Mouse (Mus musculus) induced T-regulatory cell, adult 2 months (primary cell): ENCODE data around the gene Rrn3.
"Not testable (repeated sequence)": the region's sequence is repeated elsewhere in the genome, so short reads cannot be mapped to it uniquely, and the experiment has no call there.

Experiments
- DNase-seq: peaks from one replicate; pipeline ENCODE4 v3.0.0-alpha.2; 2012; ENCODE audit warnings: low read depth

Gene Rrn3

GRCm38 (mm10) chr16:13785932-13786331 is 5.4 kb downstream of the Rrn3 start:
- DNase-seq: no peak

- not testable (repeated sequence) for DNase-seq
These were observed 12.9 kb downstream of the Rrn3 start for GRCm38 (mm10) chr16:13793441-13793840.

- DNase-seq: peak; percentile 78
These were observed 16.3 kb downstream of the Rrn3 start for GRCm38 (mm10) chr16:13796746-13797175.

- no peak for DNase-seq
These were observed 20.7 kb downstream of the Rrn3 start for GRCm38 (mm10) chr16:13801231-13801630.

- DNase-seq: no peak
These were observed 24.2 kb downstream of the Rrn3 start for GRCm38 (mm10) chr16:13804666-13805065.

- no peak for DNase-seq
These were observed 27.1 kb downstream of the Rrn3 start for GRCm38 (mm10) chr16:13807616-13808015.

GRCm38 (mm10) chr16:13808410-13808809 is 27.9 kb downstream of the Rrn3 start:
- no peak for DNase-seq

- DNase-seq: no peak
These were observed 31.6 kb downstream of the Rrn3 start for GRCm38 (mm10) chr16:13812152-13812551.

GRCm38 (mm10) chr16:13813200-13813599 is 32.7 kb downstream of the Rrn3 start:
- no peak for DNase-seq

GRCm38 (mm10) chr16:13818560-13819393 is 38.3 kb downstream of the Rrn3 start, which contains the start of gene Ntan1:
Ntan1 (plus strand) TSS chr16:13818845.
- DNase-seq: peak; percentile 96

- DNase-seq: no peak
These were observed 38.9 kb downstream of the Rrn3 start for GRCm38 (mm10) chr16:13819394-13819743.

- DNase-seq: peak; percentile 56
These were observed 39.4 kb downstream of the Rrn3 start for GRCm38 (mm10) chr16:13819806-13820500.

GRCm38 (mm10) chr16:13820771-13821170 is 40.3 kb downstream of the Rrn3 start:
- DNase-seq: no peak

- DNase-seq: no peak
These were observed 45.4 kb downstream of the Rrn3 start for GRCm38 (mm10) chr16:13825781-13826490.

GRCm38 (mm10) chr16:13826511-13826910 is 46.0 kb downstream of the Rrn3 start:
- DNase-seq: no peak

GRCm38 (mm10) chr16:13830444-13830843 is 49.9 kb downstream of the Rrn3 start:
- peak; percentile 29 for DNase-seq

- no peak for DNase-seq
These were observed 51.1 kb downstream of the Rrn3 start for GRCm38 (mm10) chr16:13831606-13832005.

GRCm38 (mm10) chr16:13834382-13834781 is 53.9 kb downstream of the Rrn3 start:
- DNase-seq: no peak

- no peak for DNase-seq
These were observed 59.5 kb downstream of the Rrn3 start for GRCm38 (mm10) chr16:13840056-13840455.

- no peak for DNase-seq
These were observed 60.4 kb downstream of the Rrn3 start for GRCm38 (mm10) chr16:13840956-13841355.

GRCm38 (mm10) chr16:13845031-13845430 is 64.5 kb downstream of the Rrn3 start:
- peak; percentile 35 for DNase-seq

- DNase-seq: no peak
These were observed 66.2 kb downstream of the Rrn3 start for GRCm38 (mm10) chr16:13846675-13847074.

GRCm38 (mm10) chr16:13848310-13848709 is 67.8 kb downstream of the Rrn3 start:
- DNase-seq: peak; percentile 29
